Mouse (Mus musculus) large intestine, adult 2 months (tissue): ENCODE measurements around the gene Rab7. TPM values are rescaled to one million over a fixed set of nuclear protein-coding genes. Genes with fewer than 3 reads are reported as not detected.

Experiments used
- DNase-seq: peaks from one replicate; pipeline ENCODE4 v3.0.0-alpha.2; 2012; ENCODE audit warnings: low read depth, low spot score
- WGBS: fragments of 180-500 bp; shearing (Covaris S2); methylation state at CpG from one replicate; pipeline ENCODE4 v1.1.7; 2018; 5-methylcytosine and 5-hydroxymethylcytosine counted together
- polyA plus RNA-seq: library from polyadenylated mRNA; depleted of rRNA; stranded (reverse); fragments of >200 nt; gene quantifications from 2 replicates; pipeline ENCODE4 v1.2.3, GENCODE M21; 2012

The Rab7 gene
- polyA plus RNA-seq, 1 experiment: 144 TPM

DNA sequence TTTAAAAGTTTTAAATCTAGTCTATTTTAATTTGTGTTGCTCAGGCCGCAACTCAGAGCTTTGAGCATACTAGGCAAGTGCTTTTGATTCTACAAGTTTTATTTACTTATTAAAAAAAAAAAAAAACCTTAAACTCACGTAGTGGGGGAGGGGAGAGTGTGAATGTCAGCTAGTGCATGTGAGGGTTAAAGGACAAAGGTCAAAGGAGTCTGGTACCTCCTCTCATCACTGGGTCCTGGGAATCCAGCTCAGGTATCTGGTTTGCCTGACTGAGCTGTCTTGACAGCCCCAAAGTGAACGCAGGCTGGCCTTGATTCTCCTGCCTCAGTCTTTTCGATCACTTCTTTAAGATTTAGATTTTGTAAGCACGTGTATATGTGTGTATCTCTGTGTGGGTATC lies 10.6 kb upstream of the Rab7 start:
- 47% methylated on average over 5 of the region's 5 CpGs for WGBS
- DNase-seq: no peak

DNA sequence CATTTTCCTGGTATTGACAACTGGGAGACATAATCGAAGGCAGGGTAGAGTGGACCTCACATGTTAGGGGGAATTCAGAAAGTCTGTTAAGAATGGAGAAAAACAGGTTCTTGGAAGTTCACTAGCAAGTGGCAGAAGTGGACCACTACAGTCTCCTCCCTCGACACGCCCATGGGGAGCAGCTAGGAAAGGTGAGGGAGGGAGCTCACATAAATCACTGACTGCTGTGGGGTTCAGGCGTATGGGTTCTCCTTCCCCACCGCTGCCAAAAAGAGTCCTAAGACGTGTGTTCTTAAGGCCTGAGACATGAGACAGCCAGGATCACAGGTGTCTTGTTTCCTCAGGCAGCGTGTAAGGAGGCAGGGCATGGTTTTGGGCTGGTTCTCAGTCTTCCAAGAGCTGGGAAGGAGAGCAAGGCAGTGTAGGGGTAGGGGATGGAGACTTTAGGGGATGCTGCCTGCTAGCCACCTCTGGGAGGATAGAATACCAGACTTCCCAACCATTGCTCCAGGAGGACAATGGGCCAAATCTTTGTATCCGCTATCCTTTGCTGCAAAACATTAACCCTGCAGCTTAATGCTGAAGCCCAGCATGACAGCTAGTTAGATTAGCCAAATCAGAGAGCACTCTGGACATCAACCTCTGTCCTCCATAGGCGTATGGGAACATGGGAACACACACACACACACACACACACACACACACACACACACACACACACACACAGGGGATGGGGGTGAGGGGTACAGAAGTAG lies 9.2 kb upstream of the Rab7 start:
- 38% methylated on average over 9 of the region's 9 CpGs for WGBS
- DNase-seq: no peak

DNA sequence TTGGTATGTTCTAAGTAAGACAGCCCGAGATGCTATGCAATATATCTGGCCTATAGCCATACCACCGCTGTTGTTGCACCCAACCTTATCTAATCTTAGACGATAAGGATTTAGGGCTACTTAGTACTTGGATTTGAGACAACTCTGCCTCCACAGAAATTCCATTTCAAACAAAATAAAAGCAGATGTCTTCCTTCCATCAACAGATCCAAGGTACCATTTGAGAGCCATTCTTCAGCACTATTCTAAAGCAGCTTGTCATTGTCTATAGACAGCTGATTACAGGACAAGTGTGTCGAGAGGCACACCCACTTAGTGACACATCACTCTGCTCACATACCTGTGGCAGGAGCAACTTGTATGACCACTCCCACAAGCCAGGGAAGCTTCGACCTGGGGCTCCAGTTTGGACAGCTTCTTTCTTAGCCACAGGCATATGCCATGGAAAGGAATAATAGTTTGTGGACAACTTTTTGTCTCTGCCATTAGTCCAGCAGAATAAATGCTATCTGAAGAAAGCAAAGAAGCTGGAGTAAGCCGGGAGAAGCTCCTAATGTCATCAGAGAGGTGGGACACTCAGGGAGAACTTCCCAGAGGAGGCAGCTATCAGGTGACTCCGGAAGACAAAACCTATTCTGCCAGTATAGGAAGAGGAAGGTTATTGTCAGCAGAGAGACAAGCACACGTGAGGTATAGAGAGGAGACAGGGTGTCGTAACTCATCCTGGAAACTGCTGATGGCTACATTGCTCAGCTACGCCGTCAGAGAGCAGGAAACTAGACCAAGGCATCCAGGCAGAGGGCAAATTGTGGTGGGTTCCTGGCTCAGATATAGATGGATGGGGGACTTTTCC lies 8.4 kb upstream of the Rab7 start:
- DNase-seq: no peak
- 23% methylated on average over 11 of the region's 11 CpGs for WGBS

DNA sequence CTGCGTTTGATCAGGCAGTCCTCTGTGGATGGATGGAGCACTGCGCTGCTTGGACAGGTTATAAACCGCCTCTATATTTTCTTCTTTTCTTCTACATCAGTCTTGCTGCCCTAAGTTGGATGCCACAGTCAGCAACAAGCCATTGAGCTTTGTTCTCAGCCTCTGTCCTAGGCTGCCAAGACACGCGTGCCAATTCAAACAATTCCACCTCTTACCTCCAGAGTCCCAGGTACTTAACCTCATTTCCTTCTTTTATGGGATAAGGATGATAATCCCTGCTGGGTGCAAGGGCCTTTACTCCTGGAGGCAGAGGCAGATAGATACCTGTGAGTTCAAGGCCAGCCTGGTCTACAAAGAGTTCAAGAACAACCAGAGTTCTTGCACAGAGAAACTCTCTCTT lies 6.1 kb upstream of the Rab7 start:
- 38% methylated on average over 5 of the region's 5 CpGs for WGBS
- DNase-seq: no peak

DNA sequence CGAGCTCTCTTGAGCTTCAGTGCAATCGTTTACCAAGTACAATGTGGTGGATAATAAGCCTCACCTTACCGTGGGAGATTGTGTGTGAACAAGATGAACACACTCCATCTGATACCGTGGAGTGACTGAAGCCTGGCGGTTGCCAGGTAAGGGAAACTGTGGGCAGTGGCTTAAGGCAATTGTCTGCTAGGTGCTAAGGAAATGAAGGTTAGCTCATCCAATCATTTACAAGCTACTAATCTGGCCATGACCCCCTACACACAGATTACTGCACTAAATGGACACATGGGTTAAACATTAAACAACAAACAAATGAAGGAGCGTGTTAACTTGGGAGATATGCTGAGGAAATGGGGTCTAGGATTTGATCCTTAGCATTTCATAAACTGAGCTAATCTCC lies 3.9 kb upstream of the Rab7 start:
- DNase-seq: peak; percentile 78
- 39% methylated on average over 6 of the region's 6 CpGs for WGBS

DNA sequence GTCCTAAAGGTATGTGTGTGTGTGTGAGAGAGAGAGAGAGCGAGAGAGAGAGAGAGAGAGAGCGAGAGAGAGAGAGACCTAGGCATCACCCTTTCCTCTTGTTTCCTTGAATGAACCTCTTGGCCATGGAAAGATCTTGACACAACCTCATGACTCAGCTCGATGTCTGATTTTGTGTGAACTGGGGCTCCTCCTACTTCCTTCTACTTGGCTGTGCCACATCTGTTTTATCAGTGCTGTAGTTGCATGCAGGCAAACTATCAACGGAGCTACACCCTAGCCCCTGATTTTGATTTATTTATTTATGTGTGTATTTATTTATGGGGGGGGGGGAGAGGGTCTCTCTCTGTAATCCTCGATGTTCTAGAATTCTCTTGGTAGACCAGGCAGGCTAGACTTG lies 2.8 kb upstream of the Rab7 start:
- 43% methylated on average over 5 of the region's 5 CpGs for WGBS
- DNase-seq: no peak

DNA sequence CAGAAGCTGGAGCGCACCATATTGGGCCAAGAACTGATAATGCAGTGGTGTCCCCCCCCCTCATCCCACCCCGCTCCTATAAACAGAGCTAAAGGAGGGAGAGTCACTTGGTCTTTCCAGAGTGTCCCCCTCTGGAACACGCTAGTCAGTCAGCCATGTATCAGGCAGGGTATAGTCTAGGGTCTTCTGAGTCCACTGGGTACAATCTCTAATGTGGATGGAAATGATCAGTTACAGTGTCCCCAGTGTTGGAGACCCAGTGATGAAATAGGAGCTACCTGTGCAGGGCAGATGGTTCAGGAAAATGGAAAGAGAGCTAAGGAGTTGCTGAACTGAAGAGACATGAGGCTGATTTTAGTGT lies 316 bp upstream of the Rab7 start:
- WGBS: 25% methylated on average over 3 of the region's 3 CpGs
- no peak for DNase-seq

DNA sequence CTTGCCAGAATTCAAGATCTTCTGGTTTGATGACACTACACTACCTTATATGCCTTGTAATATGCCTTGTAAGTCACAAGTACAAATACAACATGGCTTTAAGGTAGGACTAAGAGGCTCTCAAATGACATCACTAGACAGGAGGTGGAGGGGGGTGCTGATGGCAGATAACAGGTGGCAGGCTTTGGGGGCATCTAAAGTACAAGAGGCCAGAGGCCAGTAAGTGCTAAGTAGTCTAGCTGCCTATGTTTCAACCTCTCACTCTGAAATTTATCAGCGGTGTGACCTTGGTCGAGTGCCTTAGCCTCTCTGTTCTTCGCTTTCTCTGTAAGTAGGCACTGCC lies 865 bp downstream of the Rab7 start:
- WGBS: 1% methylated on average over 3 of the region's 3 CpGs

DNA sequence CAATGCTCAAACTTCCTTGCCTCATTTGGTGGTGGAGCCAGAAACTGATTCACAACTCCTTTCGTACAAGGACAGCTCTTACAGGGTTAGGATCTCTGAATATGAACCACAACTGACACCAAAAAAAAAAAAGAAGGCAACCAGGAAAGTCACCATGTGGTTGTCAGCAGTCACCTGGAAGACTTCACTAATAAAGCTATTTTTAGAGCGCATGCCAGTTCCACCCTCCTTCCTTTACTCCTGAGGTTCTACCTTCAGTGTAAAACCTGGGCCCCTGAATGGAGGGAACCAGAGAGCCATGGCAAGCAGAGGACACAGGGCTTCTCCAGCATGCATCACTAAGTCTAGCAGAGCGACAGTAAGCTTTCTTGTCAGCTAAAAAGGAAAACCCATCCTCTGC lies 2.7 kb downstream of the Rab7 start:
- WGBS: 65% methylated on average over 3 of the region's 3 CpGs
- no peak for DNase-seq

More for the DNA sequence above, 865 bp downstream of the Rab7 start:
- DNase-seq: no peak

DNA sequence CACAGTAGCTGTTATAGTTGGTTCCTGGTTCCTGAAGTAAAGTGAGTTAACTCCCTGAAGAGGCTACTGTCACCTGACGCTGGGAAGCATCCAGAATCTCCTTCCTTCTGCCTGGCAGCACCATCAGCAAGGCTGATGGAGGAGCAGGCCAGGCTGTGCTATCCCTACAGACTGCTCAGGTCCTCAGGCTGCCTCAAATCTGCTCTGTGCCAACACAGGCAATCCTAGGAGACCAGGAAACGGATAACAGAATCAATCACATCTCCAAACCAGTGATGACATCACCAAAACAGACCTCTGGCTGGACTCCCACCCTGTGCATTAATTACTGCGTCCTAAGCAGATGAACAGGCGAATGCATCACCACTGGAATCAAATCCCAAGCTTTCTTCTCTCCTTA lies 3.8 kb downstream of the Rab7 start:
- no peak for DNase-seq
- 38% methylated on average over 4 of the region's 4 CpGs for WGBS

DNA sequence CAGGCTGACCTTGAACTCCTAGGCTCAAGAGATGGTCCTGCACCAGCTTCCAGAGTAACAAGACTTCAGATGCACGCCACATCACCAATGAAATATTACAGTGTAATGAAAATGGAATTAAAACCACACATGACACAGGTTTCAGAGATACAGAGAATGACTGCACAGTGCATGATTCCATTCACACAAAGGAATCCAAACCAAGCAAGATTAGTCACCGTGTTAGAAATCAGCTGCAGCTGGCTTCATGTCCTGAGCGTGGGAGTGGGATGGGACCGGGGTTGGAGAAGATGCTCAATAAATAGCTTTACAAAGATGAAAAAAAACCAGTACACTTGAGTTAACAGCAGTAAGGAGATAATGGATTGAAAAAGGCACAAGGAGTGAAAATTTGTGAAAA lies 5.6 kb downstream of the Rab7 start:
- WGBS: 89% methylated on average over 4 of the region's 4 CpGs

DNA sequence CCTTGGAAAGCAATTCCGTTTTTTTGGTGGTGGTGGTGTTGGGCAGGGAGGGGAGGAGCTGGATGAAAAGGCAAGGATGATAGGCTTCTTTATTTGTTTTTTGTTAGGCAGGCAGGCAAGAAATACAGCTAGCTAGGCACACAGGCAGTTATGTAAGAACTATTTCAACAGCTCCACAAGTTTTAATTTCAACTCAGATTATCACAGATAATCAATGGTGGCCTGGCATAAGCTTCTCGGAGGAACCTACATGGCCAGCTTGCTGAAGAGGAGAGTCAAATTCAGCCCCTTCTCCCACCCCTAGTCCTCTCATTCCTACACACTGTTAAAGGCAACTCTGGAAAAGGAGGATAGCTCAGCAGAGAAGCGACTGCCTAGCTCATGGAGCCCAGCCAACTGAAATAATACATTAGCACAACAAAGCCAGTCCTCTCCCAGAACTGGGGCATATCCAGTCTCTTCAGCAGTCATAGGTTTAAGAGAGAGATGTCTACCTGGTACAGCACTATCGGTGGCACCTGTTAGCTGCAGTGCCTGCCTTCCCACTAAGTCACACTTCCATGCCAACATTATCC lies 7.5 kb downstream of the Rab7 start:
- DNase-seq: no peak
- 68% methylated on average over 4 of the region's 4 CpGs for WGBS

More for the DNA sequence above, 5.6 kb downstream of the Rab7 start:
- DNase-seq: no peak

DNA sequence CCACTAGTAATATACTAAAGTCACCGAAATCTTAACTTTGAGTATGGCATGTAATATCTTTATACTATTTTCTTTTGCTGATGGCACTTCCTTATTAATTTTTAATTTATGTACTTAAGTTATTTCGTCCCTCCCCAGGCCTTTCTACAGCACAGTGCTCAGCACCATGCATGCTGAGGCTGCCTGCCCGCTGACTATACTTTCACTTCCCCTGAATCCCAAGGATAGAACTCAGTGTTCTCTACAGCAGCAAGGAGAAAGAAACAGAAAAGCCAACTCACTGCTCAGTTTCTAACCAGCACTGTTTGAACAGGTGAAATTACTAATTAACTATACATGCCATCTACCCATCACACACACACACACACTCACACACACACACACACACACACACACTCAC lies 11.6 kb downstream of the Rab7 start:
- DNase-seq: no peak
- 84% methylated on average over 3 of the region's 3 CpGs for WGBS

DNA sequence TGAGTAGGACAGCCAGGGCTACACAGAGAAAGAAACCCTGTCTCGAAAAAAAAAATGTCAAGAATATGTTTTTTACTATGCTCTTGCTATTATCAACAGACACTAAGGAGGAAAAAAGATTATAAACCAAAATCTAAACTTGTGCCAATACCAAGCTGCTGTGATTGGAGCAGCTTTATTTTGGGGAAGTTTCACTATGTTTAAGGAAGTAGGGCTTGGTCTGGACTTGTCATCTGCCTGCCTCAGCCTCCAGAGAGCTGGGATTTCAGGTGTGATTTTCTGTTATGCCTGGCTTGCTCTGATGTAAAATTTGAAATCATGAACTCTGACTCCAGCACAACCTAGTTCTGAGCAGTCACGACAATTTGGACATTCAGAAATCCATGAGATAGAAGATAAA lies 14.6 kb downstream of the Rab7 start:
- DNase-seq: no peak
- 89% methylated on average over 2 of the region's 2 CpGs for WGBS

DNA sequence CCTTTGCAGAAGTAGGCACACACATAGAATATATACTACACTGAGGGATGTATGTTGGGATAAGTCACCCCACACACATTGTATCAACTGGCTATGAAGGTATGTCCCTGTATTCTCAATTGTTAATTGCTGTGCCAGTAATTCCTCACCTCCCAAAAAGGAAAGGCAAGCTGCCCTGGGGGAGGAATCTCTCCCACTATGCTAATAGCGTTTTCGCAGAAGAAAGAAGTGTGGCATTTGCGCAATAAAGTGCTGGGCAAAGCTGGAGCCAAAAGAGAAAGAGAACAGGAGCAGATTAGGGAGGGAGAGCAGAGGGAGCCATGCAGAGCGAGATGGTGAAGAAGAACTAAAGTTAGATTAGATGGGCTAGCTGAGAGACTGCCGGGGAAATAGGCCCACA lies 17.7 kb downstream of the Rab7 start:
- no peak for DNase-seq
- 70% methylated on average over 5 of the region's 5 CpGs for WGBS

DNA sequence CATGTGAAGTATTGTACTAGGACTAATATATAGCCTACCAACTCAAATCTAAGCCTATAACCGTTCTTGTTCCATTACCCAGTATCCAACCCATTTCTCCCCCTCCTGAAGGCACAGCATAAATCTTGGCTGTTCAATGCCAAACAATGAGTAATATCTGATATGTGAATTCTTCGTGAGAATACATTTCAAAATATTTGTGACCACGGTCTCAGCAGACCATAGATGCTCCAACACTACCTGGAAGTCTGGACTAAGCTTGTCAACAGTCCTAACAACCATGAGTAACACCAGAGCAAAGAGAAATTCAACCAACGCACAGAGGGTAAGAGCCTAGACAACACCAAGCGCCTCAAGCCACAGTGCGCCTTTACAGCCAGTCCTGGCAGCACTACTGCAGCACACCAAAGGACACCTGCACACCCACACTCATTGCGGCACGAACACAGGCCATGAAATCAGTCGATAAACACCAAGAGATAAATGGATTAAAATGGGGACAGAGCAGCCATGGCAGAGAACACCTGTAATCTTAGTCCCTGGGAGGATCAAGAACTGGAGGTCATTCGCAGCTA lies 21.7 kb downstream of the Rab7 start:
- DNase-seq: no peak
- 89% methylated on average over 10 of the region's 10 CpGs for WGBS

DNA sequence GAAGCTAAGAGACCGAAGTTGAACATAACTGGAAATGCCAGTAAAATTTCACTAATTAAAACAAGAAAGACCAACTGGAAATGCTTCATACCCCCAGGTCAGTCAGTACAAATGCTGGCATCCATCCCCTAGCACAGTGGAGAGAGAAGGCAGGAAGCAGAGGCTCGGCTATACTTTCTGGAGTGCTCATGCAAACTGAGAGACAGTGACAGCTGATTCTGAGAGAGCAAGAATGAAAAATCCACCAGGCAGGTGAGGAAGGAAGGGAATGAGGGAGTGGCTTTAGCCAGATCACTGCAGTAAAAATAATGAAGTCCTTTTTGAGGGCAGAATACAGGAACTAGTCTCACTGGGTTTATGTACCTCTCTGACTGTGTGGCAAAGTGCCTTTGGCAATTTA lies 25.9 kb downstream of the Rab7 start:
- DNase-seq: no peak
- 56% methylated on average over 2 of the region's 2 CpGs for WGBS

DNA sequence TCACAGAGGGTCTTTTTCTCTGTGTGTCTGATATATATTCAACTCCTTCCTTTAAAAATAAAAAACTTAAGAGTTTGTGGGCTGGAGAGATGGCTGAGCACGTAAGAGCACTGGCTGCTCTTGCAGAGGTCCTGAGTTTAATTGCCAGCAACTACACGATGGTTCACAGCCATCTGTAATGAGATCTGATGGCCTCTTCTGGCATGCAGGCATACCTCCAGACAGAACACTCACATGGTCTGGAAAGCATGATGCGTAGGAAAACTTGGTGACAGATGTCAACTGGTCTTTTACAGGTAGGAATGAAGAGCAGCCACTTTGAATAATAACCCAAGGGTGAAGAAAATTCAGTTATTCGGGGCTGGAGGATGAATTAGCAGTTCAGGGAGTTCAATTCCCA lies 27.2 kb downstream of the Rab7 start:
- no peak for DNase-seq
- 65% methylated on average over 4 of the region's 4 CpGs for WGBS

DNA sequence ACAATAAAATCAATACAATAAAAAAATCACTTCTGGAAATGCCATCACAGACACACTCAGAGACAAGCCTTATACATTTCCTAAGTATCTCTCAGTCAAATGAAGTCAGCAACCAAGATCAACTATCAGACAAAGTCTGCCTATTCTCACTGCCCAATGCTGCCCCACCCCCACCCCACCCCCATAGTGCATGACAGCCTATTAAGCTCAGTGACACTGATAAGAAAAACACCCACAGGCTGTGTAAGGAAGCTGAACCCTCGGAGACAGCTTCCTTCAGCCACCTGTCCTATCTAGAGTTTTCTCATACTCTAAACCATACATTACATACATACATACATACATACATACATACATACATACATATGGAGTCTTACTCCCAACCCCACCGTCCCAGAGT lies 29.3 kb downstream of the Rab7 start:
- 57% methylated on average over 2 of the region's 2 CpGs for WGBS
- no peak for DNase-seq

DNA sequence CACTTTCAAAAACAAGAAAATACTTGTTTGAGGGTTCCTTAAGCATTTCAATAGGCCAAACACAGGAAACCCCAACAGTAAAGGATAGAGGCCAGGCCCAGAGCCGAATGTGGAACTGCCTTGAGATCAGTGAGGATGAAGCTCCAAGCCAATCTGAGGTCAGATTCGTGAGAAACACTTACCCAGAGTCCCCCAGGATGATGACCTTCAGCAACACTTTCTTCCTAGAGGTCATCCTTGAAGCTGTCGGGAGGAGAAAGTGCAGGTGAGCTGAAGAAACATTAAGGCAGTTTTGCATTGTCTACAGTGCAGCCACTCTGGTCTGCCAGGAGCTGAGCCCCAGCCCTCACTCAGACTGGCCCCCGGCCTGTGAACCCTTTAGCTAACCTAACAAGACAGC lies 31.6 kb downstream of the Rab7 start:
- DNase-seq: no peak
- WGBS: 83% methylated on average over 4 of the region's 4 CpGs

DNA sequence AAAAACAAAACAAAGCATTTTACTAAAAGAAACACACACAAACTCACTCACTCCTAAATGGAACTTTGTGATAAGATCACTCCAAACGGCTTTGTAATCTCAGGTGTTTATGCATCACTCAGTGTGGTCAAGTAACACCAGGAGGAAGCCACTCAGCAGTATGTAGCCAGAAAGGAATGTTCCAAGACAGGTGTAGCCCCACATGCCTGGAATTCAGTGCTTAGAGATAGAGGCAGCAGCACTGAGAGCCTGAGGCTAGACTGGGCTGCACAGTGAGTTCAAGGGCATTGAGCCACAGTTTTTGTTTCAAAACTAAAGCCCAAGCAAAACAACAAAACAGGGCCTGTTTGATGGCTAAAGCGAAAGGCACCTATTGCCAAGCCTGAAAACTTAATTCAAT lies 32.5 kb downstream of the Rab7 start:
- DNase-seq: no peak
- WGBS: 69% methylated on average over 2 of the region's 2 CpGs
